Mouse (Mus musculus) gonadal fat pad, adult 2 months (tissue): ENCODE results near the gene Gm10644. TPM values are rescaled to one million over a fixed set of nuclear protein-coding genes. Genes with fewer than 3 reads are reported as not detected.
A peak's percentile ranks its signal among the peaks of the same experiment; 100 is the strongest.

ENCODE experiments used
- DNase-seq: peaks from one replicate; pipeline ENCODE4 v3.0.0-alpha.2; 2012; ENCODE audit warnings: low read depth
- polyA plus RNA-seq: library from polyadenylated mRNA; depleted of rRNA; stranded (reverse); fragments of >200 nt; gene quantifications from 2 replicates; pipeline ENCODE4 v1.2.3, GENCODE M21; 2012

Gene Gm10644
- polyA plus RNA-seq, 1 experiment, result 3.2 TPM

DNA sequence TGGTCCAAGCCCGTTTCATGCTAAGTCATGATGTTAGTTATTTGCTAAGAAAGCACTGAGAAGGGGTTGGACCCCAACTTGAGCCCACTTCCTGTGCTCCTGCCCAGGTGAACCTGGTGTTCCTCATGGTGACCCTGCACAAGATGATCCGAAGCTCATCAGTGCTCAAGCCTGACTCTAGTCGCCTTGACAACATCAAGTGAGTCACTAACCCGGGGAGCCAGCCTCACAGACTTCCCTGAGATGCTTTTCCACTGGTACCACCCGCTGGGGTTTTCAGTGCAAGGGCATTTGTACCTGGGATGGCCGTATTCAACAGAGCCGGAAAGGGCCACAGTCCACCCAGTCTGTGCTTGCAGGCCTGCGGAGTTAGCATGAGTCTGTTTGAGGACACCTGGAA lies 19.6 kb downstream of the Gm10644 start:
- DNase-seq, result no peak

DNA sequence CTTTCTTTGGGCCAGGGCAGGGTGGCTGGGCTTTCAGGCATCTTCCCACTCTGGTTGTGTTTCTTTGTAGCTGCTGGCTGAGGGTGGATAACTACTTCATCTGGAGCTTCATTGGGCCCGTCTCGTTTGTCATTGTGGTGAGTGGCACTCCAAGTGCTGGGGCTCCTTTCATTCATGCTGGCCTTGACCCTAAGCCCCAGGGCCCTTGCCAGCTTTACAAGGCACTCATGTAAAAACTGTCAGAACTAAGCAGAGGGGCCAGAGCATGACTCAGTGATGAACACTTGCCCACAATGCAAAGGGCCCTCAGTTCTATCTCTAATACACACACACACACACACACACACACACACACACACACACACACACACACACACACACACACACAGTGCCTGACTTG lies 20.0 kb downstream of the Gm10644 start:
- no peak for DNase-seq

DNA sequence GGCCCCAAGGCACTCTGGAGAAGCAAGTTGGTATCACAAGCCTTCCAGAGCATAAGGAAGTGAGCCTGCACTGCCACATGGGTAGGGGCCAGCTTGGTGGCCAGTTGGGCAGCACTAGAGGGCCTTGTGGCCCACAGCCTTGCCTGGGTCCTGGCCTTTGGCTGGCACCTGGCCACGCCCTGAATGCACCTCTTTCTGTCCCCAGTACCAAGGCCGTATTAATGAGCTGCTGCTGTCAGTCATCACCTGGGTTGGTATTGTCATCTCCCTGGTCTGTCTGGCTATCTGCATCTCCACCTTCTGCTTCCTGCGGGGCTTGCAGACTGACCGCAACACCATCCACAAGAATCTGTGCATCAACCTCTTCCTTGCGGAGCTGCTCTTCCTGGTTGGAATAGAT lies 20.8 kb downstream of the Gm10644 start:
- no peak for DNase-seq

DNA sequence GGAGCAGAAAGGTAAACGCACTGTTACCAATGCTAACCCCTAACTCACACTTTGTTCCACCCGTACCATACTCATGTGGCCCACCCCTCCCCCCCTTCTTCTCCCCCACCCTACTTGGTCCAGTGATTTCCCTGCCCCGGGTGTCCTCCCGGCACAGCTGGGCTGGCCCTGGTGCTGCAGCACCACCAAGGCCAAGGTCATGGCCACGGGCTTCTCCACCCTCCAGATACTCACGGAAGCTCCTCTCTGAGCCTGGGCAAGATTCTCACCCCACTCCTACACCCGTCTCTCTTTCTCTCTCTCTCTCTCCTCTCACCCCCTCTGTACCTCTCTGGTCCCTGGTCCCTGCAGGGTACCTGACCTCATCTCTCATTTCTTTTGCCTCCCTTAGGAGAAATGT lies 28.7 kb downstream of the Gm10644 start:
- no peak for DNase-seq

DNA sequence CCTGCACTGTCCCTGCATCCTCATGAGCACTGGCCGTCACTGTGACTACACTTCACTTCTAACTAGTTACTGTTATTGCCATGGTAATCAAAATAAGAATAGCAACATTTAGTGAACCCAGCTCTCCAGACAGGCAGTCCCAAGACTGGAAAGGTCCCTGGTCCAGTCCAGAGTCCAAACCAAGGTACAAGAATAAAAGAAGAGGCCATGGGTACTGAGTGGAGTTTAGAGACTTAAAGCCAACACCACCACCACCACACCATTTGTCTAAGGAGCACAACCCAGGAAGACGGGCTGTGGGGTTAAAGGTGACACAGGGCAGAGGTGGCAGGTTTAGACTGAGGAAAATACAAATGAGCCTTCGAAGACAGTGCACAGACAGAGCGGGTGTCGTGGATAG lies 30.4 kb downstream of the Gm10644 start:
- no peak for DNase-seq

GRCm38 (mm10) chr8:83922727-83923126 lies 32.3 kb downstream of the Gm10644 start:
- no peak for DNase-seq

DNA sequence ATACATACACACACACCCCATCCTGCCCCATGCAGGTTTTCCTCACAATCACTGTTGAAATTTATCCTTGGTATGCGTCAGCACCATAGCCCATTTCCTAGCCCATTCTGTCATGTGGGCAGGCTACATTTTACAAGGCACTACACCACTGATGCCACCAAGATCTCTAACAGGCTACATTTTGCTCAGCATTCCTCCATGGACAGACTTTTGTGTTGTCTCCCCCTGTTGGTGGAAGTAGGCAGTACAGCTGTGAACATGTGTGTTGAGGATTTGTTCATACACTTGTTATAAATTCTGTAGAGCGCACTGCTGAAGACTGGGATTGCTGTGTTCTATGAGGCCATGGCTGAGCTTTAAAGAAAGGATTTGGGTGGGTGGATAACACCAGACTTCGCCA lies 33.4 kb downstream of the Gm10644 start:
- DNase-seq, result no peak

DNA sequence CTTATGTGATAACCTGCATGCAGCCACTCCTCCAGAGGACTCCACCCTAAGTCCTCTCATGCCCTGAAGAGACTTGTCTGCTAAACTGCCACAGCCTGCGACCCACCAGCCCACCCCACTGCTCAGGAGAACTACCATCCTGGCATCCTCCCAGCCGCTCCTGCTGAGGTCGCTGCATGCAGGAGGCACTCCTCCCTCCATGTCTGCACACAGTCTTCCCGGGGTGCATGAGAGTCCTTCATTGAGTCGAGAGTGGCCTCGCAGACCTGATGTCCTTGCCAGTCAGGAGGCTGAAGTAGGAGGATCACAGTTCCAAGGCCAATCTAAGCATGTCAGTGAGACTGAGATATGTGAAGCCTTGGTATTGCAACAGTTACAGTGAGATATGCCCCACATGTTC lies 37.4 kb downstream of the Gm10644 start:
- no peak for DNase-seq

- DNase-seq, result no peak
These were observed 39.0 kb downstream of the Gm10644 start for GRCm38 (mm10) chr8:83916015-83916414.

DNA sequence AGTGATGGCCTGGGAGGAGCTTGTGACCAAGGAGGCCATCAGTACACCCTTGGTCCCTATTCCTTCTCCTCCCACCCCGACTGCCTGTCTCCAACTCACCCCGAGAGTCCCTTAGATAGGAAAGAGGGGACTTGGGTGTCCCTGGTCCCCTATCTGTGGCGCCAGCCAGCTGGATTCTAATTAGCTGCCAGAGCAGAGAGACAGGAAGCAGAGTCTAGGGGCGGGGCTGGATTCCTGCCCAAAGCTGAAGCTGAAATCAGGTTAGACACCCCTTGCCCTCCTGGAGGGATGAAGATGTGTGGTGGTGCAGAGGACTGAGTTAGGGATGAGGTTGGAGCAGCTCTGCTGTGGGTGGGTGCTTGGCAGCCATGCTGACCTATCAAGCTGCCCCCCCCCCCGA lies 40.1 kb downstream of the Gm10644 start:
- DNase-seq, result no peak

DNA sequence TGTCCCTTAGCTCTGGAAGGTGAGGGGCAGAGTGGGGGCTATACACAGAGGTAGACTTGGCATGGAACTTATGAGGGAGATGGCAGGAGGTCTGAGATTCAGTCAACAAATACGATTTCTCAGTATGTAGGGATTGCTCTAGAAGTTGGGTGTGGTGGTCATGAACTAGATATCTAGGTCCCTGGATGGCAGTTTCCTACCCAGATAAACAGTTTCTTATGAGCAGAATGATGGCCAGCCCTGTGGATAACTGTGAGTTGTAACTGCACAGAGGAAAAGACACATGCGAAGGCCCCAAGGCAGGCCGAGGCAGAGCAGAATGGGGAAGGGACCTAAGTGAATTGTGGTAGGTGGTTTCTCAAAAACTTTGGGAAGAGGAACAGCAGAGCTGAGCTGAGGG lies 40.8 kb downstream of the Gm10644 start:
- DNase-seq, result no peak

DNA sequence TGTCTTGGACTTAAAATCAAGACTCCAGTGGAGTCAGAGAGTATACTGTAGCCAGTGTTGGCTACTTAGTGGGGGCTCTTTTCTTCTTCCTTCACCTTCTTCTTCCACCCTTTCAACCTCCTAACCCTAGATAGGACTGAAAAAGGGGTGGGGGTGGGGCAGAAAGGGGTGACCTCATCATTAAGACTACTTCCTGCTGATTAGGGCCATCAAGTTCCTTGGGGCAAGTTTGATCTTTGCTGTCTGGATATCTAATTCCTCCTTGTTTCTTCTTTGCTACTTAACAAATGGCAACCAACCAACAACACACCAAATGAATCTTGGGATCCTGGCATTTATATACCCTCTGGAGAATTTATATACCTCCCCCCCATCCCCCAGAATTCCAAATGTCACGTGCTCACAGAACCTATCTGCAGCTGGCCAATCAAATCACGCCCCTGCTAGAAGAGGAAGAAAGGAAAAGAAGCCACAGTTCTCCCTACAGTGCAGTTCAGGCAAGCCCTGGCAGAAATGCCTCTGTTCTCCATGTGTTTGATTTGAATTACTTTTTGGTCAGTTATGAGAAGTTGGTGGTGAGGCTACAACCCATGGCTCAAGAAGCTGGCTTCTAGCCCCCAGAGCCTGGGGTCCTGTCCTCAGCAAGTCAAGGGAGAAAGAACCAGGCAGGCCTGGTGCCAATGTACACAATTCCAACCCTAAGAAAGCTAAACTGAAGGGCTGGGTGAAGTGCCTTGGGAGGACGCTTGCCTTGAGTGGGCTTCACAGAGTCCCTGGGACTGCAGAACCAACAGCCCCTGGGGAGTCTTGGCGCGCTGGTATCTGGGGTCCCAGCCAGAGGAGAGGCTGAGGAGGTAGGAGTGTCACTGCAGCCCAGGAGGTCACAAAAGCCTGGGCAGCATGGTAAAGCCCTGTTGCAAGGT lies 42.9 kb downstream of the Gm10644 start:
- DNase-seq, result no peak

GRCm38 (mm10) chr8:83909311-83909710 lies 45.7 kb downstream of the Gm10644 start:
- no peak for DNase-seq

GRCm38 (mm10) chr8:83908583-83908982 lies 46.4 kb downstream of the Gm10644 start:
- no peak for DNase-seq

- no peak for DNase-seq
These were observed 51.9 kb downstream of the Gm10644 start for GRCm38 (mm10) chr8:83902961-83903666.

DNA sequence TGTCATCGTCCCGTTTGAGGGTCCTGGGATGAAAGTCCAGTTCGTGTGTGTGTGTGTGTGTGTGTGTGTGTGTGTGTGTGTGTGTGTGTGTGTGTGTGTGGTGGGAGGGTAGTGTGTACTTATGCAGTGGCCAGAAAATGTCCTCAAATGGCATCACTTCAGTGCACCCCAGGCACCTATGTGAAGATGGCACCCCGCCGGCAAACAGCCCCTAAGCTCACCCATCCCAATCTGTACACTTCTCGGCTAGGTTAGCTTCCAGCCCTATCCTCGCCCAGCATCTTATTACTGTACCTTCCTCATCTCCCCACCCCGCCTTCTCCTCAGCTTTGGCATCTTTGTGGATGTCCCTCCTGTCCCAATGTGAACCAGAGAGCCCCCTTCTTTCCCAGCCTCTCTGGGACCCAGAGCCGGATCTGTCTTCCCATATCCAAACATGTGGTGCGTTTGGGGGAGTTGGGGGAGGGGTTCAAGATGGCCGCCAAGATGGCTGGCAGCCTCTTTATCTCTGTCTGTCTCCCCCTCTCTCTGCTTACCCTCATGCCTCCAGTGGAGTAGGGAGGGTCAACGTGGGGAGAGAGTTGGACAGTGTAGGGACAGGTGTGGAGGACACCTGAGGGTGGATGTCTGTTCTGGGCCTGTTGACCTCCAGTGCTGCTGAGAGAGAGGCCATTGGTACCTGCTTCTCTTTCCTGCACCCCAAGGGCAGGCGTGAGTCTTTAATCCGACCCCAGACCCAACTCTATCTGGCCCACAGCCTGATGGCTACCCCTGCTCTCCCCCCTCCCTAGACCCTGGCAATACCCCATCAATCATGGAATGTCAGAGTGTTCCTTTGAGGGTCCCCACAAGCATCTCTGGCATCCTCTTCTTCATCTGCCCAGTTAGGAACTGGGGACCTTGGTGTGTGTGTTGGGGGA lies 53.2 kb downstream of the Gm10644 start:
- no peak for DNase-seq

DNA sequence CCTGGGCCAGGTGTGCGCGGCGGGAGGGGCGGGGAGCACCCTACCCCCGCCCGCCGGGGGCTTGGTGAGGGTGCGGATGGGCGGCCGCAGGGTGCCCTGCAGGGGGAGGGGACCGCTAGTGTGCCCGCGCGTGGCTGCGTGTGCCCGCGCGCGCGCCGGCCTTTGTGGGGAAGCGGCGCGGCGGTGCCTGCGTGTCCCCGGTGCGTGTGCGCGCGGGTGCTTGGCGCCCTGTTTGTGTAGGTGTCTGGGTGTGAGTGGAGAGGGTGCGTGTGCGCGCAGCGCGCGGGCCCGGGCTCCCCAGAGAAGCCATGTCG lies 54.1 kb downstream of the Gm10644 start:
- DNase-seq, result no peak

DNA sequence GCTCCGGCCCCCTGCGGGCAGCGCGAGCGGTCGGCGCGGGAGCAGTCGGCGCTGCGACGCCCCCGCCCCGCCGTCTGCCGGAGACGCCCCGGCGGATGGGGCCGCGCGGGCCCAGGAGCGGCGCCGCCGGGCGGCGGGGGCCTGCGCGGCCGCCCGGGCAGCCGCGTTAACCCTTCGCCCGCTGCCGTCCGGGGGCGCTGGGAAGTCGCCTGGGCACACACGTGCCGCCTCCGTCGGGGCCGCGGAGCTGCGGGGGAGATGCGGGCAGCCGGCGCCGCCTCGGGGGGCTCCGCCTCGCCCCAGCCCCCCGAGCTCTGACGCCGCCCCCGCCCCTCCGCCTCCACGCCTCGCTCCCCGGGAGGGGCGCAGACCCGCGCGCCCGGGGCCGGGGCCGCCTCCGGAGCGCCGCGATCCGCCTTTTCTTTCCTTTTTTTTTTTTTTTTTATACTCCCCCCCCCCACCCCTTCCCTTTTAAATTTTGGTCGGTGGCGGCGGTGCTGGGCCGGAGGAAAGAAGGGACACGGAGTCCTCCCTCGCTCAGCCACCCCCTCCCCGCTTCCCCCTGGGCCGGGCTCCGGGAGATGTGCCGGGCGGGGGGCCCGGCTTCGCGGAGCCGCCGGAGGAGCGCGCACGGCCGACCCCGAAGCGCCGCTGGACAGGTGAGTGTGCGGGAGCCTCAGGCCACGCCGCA lies 54.6 kb downstream of the Gm10644 start:
- no peak for DNase-seq

GRCm38 (mm10) chr8:83899363-83900252 lies 55.4 kb downstream of the Gm10644 start, which contains the start of gene Adgrl1:
TSS of gene Adgrl1 (plus strand) at chr8:83900105.
- peak; percentile 37 for DNase-seq

DNA sequence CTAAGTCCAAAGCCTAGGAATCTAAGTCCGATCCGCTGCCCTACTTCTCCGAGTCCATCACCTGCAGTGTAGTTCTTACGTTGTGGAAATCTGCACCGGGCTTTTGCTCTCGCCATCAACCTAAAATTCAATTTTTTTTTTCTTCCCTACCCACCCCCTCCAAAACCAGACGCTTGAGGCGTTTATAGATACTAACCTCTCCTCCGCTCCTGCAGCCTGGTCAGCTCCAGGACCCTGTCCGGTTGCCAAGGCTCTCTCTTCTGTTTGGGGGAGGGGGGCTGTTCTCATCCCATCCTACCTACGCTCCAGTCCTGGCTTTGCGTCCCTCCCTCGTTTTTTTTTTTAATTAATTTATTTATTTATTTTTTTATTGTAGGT lies 56.0 kb downstream of the Gm10644 start:
- no peak for DNase-seq

- no peak for DNase-seq
These were observed 56.5 kb downstream of the Gm10644 start for GRCm38 (mm10) chr8:83898456-83898855.
